Mouse (Mus musculus): Measurements from ENCODE around the gene Nrsn2. TPM values are rescaled to one million over a fixed set of nuclear protein-coding genes. Genes with fewer than 3 reads are reported as not detected.

Gene Nrsn2
- total and polyA plus RNA-seq, 3 experiments, result not detected

DNA sequence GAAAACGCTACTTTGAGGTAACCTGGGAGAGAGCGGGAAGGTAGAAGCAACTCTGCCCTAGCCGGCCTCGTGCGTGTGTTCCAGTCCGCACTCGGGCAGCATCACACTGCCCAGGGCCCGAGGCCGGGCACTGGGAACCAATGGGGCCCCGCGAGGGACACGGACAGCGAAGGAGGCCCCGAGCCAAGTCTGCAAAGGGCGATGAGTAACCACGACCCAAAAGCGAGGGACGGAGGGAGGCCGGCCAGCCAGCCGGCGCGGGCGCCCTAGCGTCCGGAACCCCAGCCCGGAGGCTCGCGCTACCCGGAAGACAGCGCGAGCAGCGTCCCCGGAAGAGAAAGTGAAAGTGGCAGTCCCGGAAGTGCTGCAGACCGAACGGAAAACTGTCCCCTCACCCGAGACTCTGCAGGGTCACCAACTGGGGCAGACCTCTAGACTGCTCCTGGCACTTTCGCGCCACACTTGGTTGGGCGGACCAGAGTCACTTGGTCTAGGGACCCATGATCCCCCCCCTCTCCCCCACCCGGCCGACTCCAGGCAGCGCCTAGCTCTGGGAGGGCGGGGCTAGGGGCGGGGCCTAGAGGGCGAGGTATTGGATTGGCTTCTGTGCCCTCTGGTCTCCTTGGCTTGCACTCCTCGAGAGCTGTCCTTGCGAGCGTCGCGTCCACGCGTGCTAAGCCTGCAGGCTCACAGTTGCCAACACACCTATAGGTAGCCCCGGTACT is 44.2 kb downstream of the Nrsn2 start, which contains the start of gene Rbck1:
Rbck1 (minus strand) TSS at position 553 of the 725 bp plus-strand sequence.
- in situ Hi-C loops (cut with MboI; ENCODE audit: low pct_ligation_motif_present, low pct_unique_long_range_greater_than_20kb, low sequenced_read_pairs), result no loop called here
- Histone ChIP-seq H3K4me2 (ENCODE audit: insufficient read depth, low read depth, poor library complexity, severe bottlenecking) (peak within 1 kb of the TSS; percentile 95), H3K9me3 (replicated peaks; ENCODE audit: low read length) (no peaks in the 10 kb centered on the region), H3K4me3 (replicated peaks in 1 of 3; ENCODE audit: low read depth in 2 of 3, low read length in 2 of 3, poor library complexity in 1 of 3) (peak within 1 kb of the TSS; percentile 68 to 90 (median 75)), H3K36me3 (replicated peaks in 1 of 2; ENCODE audit: control insufficient read depth in 1 of 2, insufficient read depth in 1 of 2, low read length in 1 of 2) (peaks cover 25 to 48% of the 10 kb centered on the region in 2 experiments), H3K27me3 (replicated peaks) (no peaks in the 10 kb centered on the region), H3K79me2 (replicated peaks; ENCODE audit: control insufficient read depth, extremely low read depth, insufficient read depth, poor library complexity, severe bottlenecking) (peaks cover 32% of the 10 kb centered on the region), H3K4me1 (ENCODE audit: control insufficient read depth in 1 of 2, insufficient read depth in 2 of 2) (peaks cover 7 to 43% of the 10 kb centered on the region in 2 experiments), H3K9ac (ENCODE audit: insufficient read depth, low read depth) (peak within 1 kb of the TSS; percentile 88), H3K27ac (ENCODE audit: insufficient read depth, low read depth) (peak within 1 kb of the TSS; percentile 63)
- DNase-seq (ENCODE audit: extremely low read depth), result peak; percentile 92
- dilution Hi-C loops (cut with MboI; ENCODE audit: extremely low pct_ligation_motif_present, extremely low pct_unique_long_range_greater_than_20kb, low sequenced_read_pairs), result no loop called here
- TF ChIP-seq ZC3H11A (IDR thresholded peaks at IDR 0.05; ENCODE audit: low read depth, low read length), result no peak
- peak; percentile 46; the same call in 1 of the 2 replicates for TF ChIP-seq NRF1 (IDR thresholded peaks at IDR 0.05; ENCODE audit: low read depth, low read length)
- TF ChIP-seq UBTF (IDR thresholded peaks at IDR 0.05; ENCODE audit: low read depth, low read length), result no peak; the same call in 1 of the 2 replicates
- no peak for TF ChIP-seq USF1 (IDR thresholded peaks at IDR 0.05; ENCODE audit: low read depth, low read length)
- TF ChIP-seq CTCF (conservative IDR thresholded peaks at IDR 0.05 in 1 of 2, IDR thresholded peaks at IDR 0.05 in 1 of 2; ENCODE audit: low read depth in 2 of 2, low read length in 2 of 2), result peak in 1 of 2 experiments; percentile 34; a peak in 2 of 4 replicates
- peak; percentile 87; the same call in 1 of the 2 replicates for TF ChIP-seq SIN3A (IDR thresholded peaks at IDR 0.05; ENCODE audit: low read length)
- TF ChIP-seq PAX5 (IDR thresholded peaks at IDR 0.05; ENCODE audit: low read length), result no peak
- peak; percentile 89 for TF ChIP-seq HCFC1 (IDR thresholded peaks at IDR 0.05; ENCODE audit: low read depth, low read length)
- no peak for TF ChIP-seq ZNF384 (IDR thresholded peaks at IDR 0.05; ENCODE audit: low read depth, low read length)
- no peak for TF ChIP-seq MAFK (IDR thresholded peaks at IDR 0.05; ENCODE audit: insufficient replicate concordance, low read length)
- 0 out of 2 replicates have a peak, but pooled peaks have one; percentile 63 for TF ChIP-seq E2F4 (IDR thresholded peaks at IDR 0.05; ENCODE audit: insufficient replicate concordance, low read depth, low read length)
- TF ChIP-seq MAX (IDR thresholded peaks at IDR 0.05; ENCODE audit: low read length), result peak; percentile 85
- TF ChIP-seq MXI1 (IDR thresholded peaks at IDR 0.05; ENCODE audit: low read depth, low read length), result peak; percentile 65; the same call in 1 of the 2 replicates
- TF ChIP-seq JUN (IDR thresholded peaks at IDR 0.05; ENCODE audit: insufficient read depth, low read depth, low read length), result no peak
- TF ChIP-seq RCOR1 (conservative IDR thresholded peaks at IDR 0.05; ENCODE audit: low read depth, low read length), result no peak
- peak; percentile 71 for TF ChIP-seq IRF4 (IDR thresholded peaks at IDR 0.05; ENCODE audit: low read depth, low read length)
- peak; percentile 73 for TF ChIP-seq MYC (IDR thresholded peaks at IDR 0.05; ENCODE audit: low read depth, low read length)
- TF ChIP-seq GABPA (IDR thresholded peaks at IDR 0.05; ENCODE audit: insufficient replicate concordance, low read depth, low read length), result no peak; the same call in 1 of the 2 replicates
- TF ChIP-seq NELFE (IDR thresholded peaks at IDR 0.05; ENCODE audit: low read depth, low read length), result peak; percentile 73
- TF ChIP-seq USF2 (conservative IDR thresholded peaks at IDR 0.05; ENCODE audit: low read depth, low read length), result no peak
- TF ChIP-seq EP300 (IDR thresholded peaks at IDR 0.05; ENCODE audit: low read length), result no peak
- TF ChIP-seq JUND (conservative IDR thresholded peaks at IDR 0.05; ENCODE audit: low read depth, low read length), result no peak
- TF ChIP-seq SMC3 (IDR thresholded peaks at IDR 0.05; ENCODE audit: low read depth, low read length), result no peak
- peak; percentile 75; the same call in 1 of the 2 replicates for TF ChIP-seq KAT2A (IDR thresholded peaks at IDR 0.05; ENCODE audit: insufficient replicate concordance, low read length)
- TF ChIP-seq TCF12 (IDR thresholded peaks at IDR 0.05; ENCODE audit: low read depth, low read length), result peak; percentile 89
- TF ChIP-seq RAD21 (IDR thresholded peaks at IDR 0.05; ENCODE audit: low read depth, low read length), result no peak
- TF ChIP-seq TBP (conservative IDR thresholded peaks at IDR 0.05; ENCODE audit: low read depth, low read length), result 0 out of 2 replicates have a peak, but pooled peaks have one; percentile 36
- no peak for TF ChIP-seq CHD1 (IDR thresholded peaks at IDR 0.05; ENCODE audit: low read depth, low read length)
- TF ChIP-seq ZMIZ1 (IDR thresholded peaks at IDR 0.05; ENCODE audit: low read depth, low read length), result peak; percentile 26
- TF ChIP-seq CHD2 (IDR thresholded peaks at IDR 0.05; ENCODE audit: low read length), result no peak
- TF ChIP-seq MEF2A (IDR thresholded peaks at IDR 0.05; ENCODE audit: borderline replicate concordance, low read depth, low read length), result peak; percentile 61; the same call in 1 of the 2 replicates
- TF ChIP-seq POLR2AphosphoS2 (IDR thresholded peaks at IDR 0.05; ENCODE audit: low read depth, low read length), result no peak
- TF ChIP-seq POLR2A (IDR thresholded peaks at IDR 0.05; ENCODE audit: low read depth, low read length), result peak; percentile 92
- peak; percentile 56; the same call in 1 of the 2 replicates for TF ChIP-seq BHLHE40 (IDR thresholded peaks at IDR 0.05; ENCODE audit: low read depth, low read length)
- TF ChIP-seq ELF1 (IDR thresholded peaks at IDR 0.05; ENCODE audit: low read depth, low read length), result peak; percentile 99
- no peak for TF ChIP-seq ZKSCAN1 (IDR thresholded peaks at IDR 0.05; ENCODE audit: borderline replicate concordance, low read depth, low read length)
- peak; percentile 60; the same call in 1 of the 2 replicates for TF ChIP-seq MAZ (IDR thresholded peaks at IDR 0.05; ENCODE audit: low read depth, low read length)
- peak; percentile 57; the same call in 1 of the 2 replicates for TF ChIP-seq ETS1 (conservative IDR thresholded peaks at IDR 0.05; ENCODE audit: low read depth, low read length)
